Mouse (Mus musculus) cerebellum, adult 8-10 months (tissue): ENCODE results near the gene Olfr1248.
"Not testable (repeated sequence)": the region's sequence is repeated elsewhere in the genome, so short reads cannot be mapped to it uniquely, and the experiment has no call there.

Experiments used
- DNase-seq: peaks from one replicate; pipeline ENCODE4 v3.0.0; 2022

Gene Olfr1248

DNA sequence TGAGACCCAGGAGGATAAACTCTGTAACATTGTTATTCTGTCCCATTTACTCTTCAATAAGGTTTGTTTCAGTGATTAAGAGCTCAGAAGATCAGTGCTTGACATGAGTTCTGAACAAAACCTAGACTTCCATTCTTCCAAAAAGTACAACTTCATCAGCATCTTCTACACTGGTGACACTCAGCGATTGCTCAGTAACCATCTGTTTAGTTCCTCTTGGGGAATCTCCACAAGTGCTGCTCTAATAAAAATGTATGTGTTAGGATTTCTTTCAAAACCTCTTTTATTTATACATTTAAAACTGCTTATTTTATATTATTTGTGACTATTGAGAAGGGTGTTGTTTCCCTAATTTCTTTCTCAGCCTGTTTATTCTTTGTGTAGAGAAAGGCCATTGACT lies at the start of gene Olfr1248:
Gene Olfr1248 (minus strand): TSS at position 101 of the 400 bp plus-strand sequence.
- not testable (repeated sequence) for DNase-seq

DNA sequence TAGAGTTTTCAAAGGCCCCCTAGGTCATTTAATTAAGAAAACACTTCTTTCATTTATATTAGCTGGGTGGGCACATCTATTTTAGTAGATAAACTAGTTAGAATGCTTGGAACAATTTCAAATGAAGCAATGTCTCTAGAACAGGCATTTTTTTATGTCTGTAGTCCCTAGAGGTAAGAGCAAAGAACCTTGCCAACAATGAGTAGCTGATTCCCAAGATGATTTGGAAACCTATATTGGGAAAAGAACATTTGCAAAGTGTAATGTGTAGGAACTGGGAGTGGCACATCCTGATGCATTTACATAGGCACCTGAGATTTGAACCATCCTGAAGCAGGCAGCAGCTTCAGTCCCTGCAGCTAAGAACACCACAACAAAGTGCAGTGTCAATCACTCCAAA lies 43.3 kb upstream of the Olfr1248 start, which contains the start of gene Olfr1250:
Gene Olfr1250 (minus strand): TSS at position 101 of the 400 bp plus-strand sequence.
- DNase-seq: no peak

DNA sequence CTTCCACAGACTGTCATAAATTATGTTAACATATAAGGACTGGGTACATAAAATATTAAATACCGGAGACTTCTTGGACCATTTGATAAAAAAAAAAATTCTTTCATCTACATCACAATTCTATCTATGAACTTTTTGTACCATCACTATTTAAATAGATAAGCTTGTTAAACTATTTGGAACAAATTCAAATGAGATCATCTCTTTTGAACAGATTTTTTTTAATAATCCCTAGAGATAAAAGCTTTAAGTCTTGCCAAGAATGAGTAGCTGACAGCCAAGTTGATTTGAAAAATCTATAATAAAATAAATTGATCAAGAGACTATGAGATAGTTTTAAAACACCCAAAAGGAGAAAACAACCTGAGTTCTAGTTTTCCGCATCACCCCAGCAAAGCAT lies 16.8 kb upstream of the Olfr1248 start, which contains the start of gene Olfr1249:
Gene Olfr1249 (minus strand): TSS at position 101 of the 400 bp plus-strand sequence.
- DNase-seq: no peak

DNA sequence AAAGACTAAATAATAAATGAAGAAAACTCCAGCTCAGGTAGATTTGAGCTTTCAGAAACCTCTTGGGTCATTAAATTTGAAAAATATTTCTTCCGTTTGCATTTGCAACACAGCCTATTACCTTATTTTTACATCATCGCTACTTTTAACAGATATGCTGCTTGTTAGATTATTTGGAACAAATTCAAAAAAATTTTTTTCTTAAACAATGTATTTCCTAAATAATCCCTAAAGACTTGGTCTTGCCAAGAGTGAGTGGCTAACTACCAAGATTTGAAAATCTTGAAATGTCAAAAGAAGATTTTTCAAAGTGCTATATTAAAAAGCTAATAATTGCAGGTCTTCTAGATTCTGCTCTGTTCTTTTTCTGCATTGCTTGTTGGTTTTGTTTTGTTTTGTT lies 4.0 kb downstream of the Olfr1248 start, which contains the start of gene Olfr1247:
Gene Olfr1247 (minus strand): TSS at position 101 of the 400 bp plus-strand sequence.
- DNase-seq: no peak

DNA sequence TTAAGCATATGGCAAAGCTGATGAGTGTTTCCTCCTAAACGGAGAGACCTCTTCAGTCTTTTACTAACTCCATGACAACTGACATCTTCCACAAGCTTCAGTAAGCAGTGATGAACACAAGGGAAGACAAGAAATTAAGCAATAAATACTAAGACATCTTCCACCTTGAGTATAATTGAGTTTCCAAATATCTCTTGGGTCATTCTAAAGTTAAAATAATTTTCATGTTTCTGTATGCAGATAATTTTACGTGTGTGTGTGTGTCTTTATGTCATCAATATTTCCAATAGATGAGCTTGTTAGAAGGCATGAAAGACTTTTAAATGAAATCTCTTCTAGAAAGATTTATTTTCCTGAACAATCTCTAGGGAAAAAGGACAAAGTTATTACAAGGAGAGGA lies 25.0 kb downstream of the Olfr1248 start, which contains the start of gene Olfr1246:
Gene Olfr1246 (minus strand): TSS at position 101 of the 400 bp plus-strand sequence.
- DNase-seq: no peak

DNA sequence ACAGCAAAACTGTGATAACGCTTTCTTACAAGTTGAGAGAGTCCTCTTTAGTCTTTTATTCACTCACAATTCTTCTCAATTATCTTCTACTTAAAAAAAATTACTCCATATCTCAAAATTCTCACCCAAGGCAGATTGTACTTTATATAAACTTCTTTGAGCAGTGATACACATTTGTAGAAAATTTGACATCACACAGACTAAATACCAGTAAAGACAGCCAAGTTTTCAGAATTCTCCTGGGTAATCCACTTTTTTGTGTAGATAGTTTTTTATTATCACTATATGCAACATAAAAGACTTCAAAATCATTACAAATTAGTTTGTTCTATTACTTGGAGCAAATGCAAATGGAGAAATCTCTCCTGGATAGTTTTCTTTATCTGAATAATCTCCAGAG lies 39.7 kb downstream of the Olfr1248 start, which contains the start of gene Olfr1245:
Gene Olfr1245 (minus strand): TSS at position 101 of the 400 bp plus-strand sequence.
- DNase-seq: no peak
